8 mouse cellular contexts compared by ENCODE assay signal in the genomic region with DNA sequence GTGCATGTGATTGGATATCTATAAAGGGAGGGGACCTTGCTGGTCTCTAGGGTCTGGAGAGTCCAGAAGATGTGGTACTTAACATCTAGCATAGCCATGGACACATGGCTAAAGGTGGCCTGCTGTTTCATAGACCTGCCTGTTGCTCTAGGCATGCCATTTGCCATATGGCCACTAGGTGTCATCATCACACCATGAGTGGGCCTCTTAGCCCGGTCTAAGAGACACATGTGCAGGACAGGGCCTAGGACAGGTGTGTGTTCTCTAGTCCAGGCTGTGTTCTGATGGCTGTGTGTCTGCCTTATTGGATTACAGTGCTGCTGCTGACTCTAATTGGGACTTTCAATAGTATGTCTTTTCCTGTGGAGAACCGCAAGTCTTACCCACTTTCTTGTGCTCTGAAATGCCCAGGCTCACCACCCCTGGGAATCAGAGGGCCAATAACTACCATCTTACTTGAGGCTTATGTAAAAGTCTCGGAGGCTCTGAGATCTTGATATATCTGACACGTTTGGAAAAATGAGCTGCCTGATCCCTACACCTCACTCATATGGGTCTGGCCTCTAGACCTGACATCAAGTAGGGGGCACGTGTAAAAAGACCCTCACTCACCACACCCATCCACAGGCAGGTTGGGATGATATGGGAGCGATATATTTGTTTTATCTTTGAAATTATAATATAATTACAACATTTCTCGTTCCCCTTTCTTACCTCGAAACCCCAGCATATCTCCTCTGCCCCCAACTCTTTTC. TPM values are rescaled to one million over a fixed set of nuclear protein-coding genes. Genes with fewer than 3 reads are reported as not detected.
A peak's percentile ranks its signal among the peaks of the same experiment; 100 is the strongest.
DNase-seq lines count a peak whose midpoint lies in the region; ATAC-seq lines count a peak whose summit lies in the region.

No protein-coding gene starts in this region.

- H3K27me3 ChIP-seq in hindbrain, embryonic 14.5 days (ENCODE audit: control insufficient read depth, insufficient read depth, low read length), result no peaks in the 10 kb centered on the region

- H3K27ac ChIP-seq in hindbrain, embryonic 14.5 days, result no peak overlapping the region

- no peaks in the 10 kb centered on the region for H3K4me1 ChIP-seq in hindbrain, embryonic 14.5 days (replicated peaks; ENCODE audit: control insufficient read depth, insufficient read depth, low read length)

- no peaks in the 10 kb centered on the region for H3K9me3 ChIP-seq in hindbrain, embryonic 14.5 days (ENCODE audit: control insufficient read depth, low read length)

- no peak overlapping the region for H3K4me2 ChIP-seq in hindbrain, embryonic 14.5 days (replicated peaks)

- no peak overlapping the region for H3K4me3 ChIP-seq in hindbrain, embryonic 14.5 days (replicated peaks; ENCODE audit: low read length)

- DNase-seq in MN1 (ENCODE audit: low spot score), result peak; percentile 79
- peak; percentile 68 for DNase-seq in cerebellum, adult 9-11 months
- peak; percentile 52 to 77 for DNase-seq in frontal cortex, postnatal 14 days (ENCODE audit: low spot score in 2 of 2)
- DNase-seq in hindbrain, embryonic 14.5 days (ENCODE audit: low spot score), result peak; percentile 91
- peak; percentile 62 to 88 for DNase-seq in layer of hippocampus, postnatal 25 days (ENCODE audit: extremely low spot score in 1 of 2, low spot score in 1 of 2)
- peak; percentile 81 for DNase-seq in lung, postnatal 25 days (ENCODE audit: low spot score)
- DNase-seq in retina, postnatal 1 day, result peak; percentile 79
- peak; percentile 82 for DNase-seq in thymus, postnatal 4 days

- 60% methylated on average over 8 of the region's 8 CpGs for WGBS in hindbrain, embryonic 14.5 days

- H3K36me3 ChIP-seq in hindbrain, embryonic 14.5 days (replicated peaks; ENCODE audit: control insufficient read depth, insufficient read depth), result no peaks in the 10 kb centered on the region

- ATAC-seq in hindbrain, embryonic 14.5 days (ENCODE audit: low FRiP score), result peak; percentile 88

- no peak overlapping the region for H3K9ac ChIP-seq in hindbrain, embryonic 14.5 days

RNA-seq across cellular contexts. Expression of a gene that starts 22.5 kb away (rescaled TPM):
- 7.2 and 8.2 TPM in 2 replicates for polyA plus RNA-seq in hindbrain, embryonic 14.5 days (2014; fragmentation: Nextera tagmentation; extraction: Ambion mirVana)
- 1 to 10 TPM; 4.4 to 5.7 TPM for total RNA-seq in layer of hippocampus, postnatal 25 days (2021)
